Mouse (Mus musculus) testis, adult 2 months (tissue): ENCODE results near the gene Ppp1r3c.

Experiments used
- CTCF ChIP-seq: fragments of 200-500 bp; IDR thresholded peaks from 2 replicates; pipeline ENCODE4 v1.5.1; 2012; ENCODE audit warnings: low read depth, mild to moderate bottlenecking, inconsistent platforms, low read length, moderate library complexity; ENCODE audit not compliant: control insufficient read depth, insufficient read depth, insufficient replicate concordance
- POLR2A ChIP-seq: fragments of 200-500 bp; IDR thresholded peaks from 2 replicates; pipeline ENCODE4 v1.6.1; 2012; ENCODE audit warnings: low read depth, mild to moderate bottlenecking, inconsistent platforms, low read length, moderate library complexity; ENCODE audit not compliant: control insufficient read depth

DNA sequence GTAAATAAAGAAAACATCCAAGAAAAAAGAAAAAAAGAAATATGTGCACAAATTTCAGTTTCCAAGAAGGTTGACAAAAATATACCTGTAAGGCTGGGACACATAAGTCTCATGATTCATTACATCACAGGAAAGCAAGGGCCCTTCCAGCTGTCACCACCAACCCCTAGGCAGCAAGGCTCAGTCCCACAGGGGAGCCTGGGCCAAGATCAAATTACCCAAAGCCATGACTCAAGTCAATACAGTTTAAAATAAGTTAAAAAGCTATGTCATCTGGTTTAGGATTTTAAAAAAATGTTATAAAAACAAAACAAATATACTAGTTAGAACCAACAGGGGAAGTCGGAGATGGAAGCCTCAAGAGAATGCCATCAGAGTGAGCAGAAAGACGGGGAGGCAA lies 45.2 kb downstream of the Ppp1r3c start:
- TF ChIP-seq CTCF (no peak), POLR2A (no peak)
